Mouse (Mus musculus): ENCODE data around the gene Cnn2.
A peak's percentile ranks its signal among the peaks of the same experiment; 100 is the strongest.

Gene Cnn2

DNA sequence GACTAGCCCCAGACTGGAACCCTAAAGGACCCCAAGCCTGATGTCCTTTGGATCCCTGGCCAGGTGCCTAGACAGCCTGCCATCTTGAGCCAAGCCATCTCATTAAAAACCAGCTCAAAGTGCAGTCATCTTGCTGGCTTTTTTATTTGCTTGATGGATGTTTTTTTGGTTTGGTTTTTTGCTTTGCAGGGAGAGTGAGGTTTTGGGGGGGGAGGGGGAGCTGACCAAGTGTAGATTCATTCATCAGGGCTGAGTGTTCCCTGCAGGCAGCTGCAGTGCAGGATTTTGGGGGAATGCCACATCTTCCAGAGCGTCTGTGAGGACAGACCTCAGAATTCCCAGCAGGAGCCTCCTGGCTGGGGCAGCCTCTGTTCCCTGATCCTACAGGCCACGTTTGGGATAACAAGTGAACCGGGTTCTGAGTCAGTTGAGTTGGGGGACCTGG lies 19.2 kb upstream of the Cnn2 start:
- DNase-seq (ENCODE audit: low spot score): peak; percentile 54

DNA sequence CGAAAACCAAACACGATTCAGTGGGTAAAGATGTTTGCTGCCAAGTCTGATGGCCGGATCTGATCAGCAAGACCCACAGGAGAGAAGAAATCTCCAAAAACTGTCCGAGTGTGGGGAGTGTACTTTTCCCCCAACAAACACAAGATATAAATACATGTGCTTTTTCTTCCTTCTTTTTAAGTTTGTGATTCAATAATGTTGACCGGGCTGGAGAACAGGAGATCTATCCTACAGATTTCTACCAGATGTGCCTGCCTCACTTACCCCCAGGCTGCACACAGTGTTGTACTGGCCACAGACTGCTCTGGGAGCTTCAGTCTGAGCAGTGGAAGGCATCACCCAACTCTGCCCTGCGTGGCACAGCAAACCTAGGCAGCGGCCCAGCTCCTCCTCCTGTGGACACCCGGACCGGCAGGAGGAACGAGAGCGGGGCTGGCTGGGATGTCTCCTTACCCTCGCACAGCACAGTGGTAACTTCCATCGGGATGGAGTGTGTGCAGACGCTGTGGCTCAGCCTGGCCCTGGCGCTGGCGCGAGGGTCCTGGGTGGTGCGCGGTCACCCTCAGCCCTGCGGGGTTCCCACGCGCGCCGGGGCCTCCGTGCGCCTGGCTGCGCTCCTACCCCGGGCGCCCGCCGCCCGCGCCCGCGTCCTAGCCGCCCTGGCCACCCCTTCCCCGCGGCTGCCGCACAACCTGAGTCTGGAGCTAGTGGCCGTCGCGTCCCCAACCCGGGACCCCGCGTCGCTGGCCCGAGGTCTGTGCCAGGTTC lies 17.8 kb upstream of the Cnn2 start, which contains the start of gene Grin3b:
Gene Grin3b, plus strand, starts transcription at position 301 of the 768 bp plus-strand sequence.
- DNase-seq (ENCODE audit: low spot score): no peak

DNA sequence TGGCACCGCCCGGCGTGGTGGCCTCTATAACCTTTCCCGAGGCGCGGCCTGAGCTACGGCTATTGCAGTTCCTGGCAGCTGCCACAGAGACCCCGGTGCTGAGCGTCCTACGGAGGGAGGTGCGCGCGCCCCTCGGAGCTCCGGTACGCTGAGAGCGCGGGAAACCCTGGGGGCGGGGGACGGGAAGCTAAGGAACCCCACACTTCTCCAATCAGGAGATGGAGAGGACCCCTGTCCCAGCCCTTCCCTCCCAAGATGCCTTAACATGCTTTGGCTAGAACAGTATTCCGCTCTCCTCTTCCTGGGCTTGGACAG lies 17.2 kb upstream of the Cnn2 start:
- DNase-seq (ENCODE audit: low spot score): no peak

DNA sequence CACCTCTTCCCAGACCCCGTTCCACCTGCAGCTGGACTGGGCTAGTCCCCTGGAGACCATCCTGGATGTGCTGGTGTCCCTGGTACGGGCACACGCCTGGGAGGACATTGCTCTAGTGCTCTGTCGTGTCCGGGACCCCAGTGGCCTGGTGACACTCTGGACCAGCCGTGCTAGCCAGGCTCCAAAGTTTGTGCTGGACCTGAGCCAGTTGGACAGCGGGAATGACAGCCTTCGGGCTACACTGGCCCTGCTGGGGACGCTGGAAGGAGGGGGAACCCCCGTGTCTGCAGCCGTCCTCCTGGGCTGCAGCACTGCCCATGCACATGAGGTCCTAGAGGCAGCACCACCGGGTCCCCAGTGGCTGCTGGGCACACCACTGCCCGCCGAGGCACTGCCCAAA lies 15.6 kb upstream of the Cnn2 start:
- DNase-seq (ENCODE audit: low spot score): no peak

DNA sequence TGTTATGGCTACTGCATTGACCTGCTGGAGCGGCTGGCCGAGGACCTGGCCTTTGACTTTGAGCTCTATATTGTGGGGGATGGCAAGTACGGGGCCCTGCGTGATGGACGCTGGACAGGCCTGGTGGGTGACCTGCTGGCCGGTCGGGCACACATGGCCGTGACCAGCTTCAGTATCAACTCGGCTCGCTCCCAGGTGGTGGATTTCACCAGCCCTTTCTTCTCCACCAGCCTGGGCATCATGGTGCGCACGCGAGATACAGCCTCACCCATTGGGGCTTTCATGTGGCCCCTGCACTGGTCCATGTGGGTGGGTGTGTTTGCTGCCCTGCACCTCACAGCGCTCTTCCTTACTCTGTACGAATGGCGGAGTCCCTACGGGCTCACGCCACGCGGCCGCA lies 14.3 kb upstream of the Cnn2 start:
- DNase-seq (ENCODE audit: low spot score): no peak

DNA sequence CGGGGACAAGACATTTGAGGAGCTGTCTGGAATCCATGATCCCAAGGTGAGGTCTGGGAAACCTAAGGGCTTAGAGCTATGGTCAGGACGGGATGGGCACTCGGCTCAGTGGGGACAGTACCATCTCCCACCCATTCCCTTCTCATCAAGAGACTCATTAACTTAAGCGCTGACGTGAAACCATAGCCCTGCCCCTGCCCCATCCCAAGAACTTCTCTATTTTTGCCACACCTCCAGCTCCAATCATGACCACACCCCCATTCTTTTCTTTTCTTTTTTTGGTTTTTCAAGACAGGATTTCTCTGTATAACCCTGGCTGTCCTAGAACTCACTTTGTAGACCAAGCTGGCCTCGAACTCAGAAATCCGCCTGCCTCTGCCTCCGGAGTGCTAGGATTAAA lies 13.7 kb upstream of the Cnn2 start:
- DNase-seq (ENCODE audit: low spot score): no peak

DNA sequence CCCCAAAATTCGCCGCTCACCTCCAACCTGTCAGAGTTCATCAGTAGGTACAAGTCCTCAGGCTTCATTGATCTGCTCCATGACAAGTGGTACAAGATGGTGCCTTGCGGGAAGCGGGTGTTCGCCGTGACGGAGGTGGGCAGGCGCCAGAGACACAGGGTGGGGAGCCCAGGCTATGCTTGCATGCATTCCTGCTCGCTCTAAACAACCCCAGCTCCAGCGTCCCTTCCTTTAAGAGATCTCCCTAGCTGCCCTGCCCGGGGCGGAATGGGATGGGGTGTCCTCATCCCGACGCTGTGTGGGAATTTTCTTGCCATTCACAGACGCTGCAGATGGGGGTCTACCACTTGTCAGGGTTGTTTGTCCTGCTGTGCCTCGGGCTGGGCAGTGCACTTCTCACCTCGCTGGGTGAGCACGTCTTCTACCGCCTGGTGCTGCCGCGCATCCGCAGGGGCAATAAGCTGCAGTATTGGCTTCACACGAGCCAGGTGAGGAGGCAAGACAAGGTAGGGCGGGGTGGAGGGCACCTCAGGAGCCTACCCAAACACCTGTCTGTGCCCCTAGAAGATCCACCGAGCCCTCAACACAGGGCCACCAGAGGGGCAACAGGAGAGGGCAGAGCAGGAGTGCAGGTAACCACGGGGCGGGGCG lies 12.2 kb upstream of the Cnn2 start:
- no peak for DNase-seq (ENCODE audit: low spot score)

DNA sequence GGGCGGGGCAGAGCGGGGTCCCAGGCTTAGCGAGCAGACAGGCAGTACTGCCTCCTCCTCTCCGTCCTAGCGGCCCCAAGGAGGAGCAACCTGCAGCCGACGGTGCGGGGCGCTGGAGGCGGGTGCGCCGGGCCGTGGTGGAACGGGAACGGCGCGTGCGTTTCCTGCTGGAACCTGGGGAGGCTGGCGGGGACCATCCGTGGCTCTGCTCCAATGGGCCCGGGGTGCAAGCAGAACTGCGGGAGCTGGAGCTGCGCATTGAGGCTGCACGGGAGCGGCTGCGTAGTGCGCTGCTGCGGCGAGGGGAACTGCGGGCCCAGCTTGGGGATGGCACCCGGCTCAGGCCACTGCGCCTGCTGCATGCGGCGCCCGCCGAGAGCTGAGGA lies 11.7 kb upstream of the Cnn2 start:
- no peak for DNase-seq (ENCODE audit: low spot score)

DNA sequence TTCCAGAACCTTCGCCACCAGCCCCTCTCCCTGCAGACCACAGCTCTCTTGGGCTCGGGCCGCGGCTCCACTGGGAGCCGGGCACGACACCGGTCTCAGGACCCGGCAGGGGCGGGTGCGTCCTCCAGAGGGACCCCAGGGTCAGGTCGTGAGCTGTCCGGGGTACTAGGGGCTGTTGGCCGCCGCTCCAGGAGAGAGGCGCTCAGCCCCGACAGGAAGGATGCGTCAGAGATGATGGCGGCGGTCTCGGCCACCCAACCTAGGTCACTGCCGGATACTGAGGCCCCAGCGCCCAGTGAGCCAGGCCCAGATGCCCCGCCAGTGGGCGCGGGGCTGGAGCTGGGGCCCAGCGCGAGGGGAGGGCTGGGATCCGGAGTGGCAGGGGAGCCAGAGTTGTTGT lies 11.1 kb upstream of the Cnn2 start:
- no peak for DNase-seq (ENCODE audit: low spot score)

DNA sequence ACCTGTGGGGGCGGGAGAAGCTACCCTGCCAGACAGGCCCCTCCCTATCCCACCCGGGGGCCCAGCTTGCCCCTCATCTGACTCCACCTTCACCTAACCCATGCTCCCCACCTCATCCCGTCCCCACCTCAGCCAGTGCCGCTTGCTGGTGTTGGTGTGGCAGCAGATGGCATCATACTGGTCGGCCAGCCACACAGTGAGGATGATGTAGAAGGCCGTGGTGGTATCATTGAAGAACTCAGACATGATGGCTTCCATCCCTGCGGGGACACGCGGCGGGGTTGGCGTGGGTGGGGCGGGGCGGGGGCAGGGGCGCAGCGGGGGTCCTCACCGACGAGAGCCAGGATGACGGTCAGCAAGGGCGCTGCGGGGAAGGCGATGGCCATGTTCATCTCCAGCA lies 10.3 kb upstream of the Cnn2 start:
- DNase-seq (ENCODE audit: low spot score): no peak

DNA sequence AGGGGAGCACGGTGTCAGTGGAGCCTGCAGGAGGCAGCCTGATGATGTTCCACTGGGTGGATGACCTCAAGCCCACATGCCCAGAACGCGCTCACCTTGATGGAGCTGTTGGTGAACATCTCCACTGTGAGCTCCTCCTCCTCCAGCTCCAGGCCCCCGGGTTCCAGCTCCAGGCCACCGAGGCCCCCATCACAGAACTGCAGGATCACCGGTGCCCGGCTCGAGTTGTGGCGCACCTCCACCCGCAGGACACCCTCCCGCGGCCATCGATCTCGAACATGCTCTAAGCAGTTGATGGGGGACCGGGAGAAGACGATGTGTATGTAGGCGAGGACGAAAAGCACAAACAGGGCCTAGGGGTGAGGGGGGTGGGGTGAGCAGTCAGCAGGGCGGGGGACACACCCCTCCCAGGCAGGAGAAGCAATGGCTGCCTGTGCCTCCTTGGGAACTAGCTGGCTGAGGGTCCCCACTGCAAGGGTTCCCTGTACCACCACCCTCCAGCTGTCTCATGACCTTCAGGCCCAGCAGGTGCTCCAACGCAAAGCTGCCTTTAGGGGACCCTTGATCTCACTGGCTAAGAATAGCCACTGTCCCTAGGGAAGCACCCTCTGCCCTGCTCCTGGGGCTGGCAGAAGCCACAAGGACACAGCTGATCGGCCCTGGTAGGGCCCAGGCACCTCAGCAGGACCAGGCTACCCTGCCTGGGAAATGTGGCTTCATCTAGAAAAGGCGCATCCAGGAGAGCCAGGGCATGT lies 8.8 kb upstream of the Cnn2 start:
- DNase-seq (ENCODE audit: low spot score): no peak

DNA sequence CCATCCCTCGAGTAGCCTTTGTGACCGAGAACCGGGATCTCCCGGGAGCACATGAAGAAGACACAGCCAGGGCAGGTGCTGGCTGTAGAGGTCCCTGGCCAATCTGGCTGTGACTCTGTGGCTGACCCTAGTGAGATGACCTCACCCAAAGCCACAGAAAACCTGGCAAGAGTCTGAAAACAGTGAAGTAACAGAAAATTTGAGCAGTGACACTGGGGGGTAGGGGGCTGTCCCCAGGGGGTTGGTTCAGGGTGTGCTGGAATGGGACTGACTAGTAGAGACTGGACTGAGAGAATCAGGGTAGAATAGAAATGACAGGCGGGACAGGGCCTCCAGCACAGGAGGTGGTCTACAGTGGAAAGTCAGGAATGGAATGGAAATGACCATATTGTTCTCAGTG lies 5.2 kb upstream of the Cnn2 start:
- peak; percentile 59 for DNase-seq (ENCODE audit: low spot score)

DNA sequence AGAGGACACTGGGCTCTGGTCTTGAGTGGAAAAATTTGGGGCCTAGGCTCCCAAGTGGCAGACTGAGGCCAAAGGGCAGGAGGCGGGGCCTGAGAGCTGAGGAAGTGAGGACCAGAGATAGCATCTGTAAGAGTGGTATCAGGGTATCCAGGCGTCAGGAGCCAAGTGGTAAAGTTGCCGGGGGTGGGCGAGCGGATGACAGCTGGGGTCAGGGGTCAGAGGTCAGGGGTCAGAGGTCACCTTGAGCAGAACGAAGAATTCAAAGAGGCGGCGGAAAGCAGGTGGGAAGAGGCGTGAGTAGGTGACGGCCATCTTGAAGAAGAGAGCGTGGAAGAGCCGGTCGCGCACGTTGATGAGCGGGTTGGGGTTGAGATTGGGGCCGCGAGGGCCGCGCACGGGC lies 4.7 kb upstream of the Cnn2 start:
- peak; percentile 75 for DNase-seq (ENCODE audit: low spot score)

DNA sequence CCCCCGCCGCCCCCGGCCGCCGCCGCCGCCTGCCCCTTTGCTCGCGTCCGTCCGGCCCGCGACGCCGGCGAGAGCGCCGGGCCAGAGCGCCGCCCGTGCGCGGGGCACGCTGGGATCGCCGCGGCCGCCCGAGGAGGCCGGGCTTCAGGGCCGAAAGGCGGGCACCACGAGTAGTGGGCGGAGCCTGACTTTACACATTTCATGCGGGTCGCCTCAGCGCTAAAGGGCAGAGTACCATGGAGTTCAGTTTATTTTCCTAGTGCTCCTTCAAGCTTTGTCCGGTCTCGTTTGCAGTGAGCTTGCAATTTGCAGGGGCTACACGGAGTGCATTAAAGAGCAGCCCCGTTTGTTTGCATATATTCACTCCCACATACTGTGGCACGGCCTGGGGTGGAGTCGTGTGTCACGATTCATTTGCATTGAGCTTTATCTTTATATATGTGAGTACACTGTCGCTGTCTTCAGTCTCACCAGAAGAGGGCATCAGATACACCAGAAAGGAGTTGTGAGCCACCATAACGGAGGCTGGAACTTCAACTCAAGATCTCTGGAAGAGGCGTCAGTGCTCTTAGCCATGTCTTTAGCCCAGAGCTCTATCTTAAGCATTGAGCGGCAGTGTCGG lies 4.1 kb upstream of the Cnn2 start, which contains the start of gene Tmem259:
Gene Tmem259, minus strand, starts transcription at position 136 of the 622 bp plus-strand sequence.
- DNase-seq (ENCODE audit: low spot score): peak; percentile 94

DNA sequence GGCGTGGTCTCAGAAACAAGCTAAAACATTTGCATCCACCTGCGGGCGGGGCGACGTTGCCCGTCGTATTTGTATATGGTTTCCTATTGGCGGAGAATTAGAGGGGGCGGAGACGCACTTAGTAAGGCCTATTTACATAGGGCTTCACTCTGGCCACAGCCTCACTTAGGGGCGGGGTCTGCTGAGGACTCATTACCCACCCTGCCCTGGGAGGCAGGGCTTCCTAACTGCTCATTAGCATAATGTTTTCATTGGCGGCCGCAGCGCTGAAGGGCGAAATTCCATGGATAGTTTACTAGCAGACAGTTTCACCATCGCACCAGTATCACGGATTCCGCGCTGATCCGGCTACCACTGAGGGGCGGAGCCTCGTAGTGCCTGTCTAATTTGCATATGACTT lies 3.5 kb upstream of the Cnn2 start:
- DNase-seq (ENCODE audit: low spot score): peak; percentile 100

DNA sequence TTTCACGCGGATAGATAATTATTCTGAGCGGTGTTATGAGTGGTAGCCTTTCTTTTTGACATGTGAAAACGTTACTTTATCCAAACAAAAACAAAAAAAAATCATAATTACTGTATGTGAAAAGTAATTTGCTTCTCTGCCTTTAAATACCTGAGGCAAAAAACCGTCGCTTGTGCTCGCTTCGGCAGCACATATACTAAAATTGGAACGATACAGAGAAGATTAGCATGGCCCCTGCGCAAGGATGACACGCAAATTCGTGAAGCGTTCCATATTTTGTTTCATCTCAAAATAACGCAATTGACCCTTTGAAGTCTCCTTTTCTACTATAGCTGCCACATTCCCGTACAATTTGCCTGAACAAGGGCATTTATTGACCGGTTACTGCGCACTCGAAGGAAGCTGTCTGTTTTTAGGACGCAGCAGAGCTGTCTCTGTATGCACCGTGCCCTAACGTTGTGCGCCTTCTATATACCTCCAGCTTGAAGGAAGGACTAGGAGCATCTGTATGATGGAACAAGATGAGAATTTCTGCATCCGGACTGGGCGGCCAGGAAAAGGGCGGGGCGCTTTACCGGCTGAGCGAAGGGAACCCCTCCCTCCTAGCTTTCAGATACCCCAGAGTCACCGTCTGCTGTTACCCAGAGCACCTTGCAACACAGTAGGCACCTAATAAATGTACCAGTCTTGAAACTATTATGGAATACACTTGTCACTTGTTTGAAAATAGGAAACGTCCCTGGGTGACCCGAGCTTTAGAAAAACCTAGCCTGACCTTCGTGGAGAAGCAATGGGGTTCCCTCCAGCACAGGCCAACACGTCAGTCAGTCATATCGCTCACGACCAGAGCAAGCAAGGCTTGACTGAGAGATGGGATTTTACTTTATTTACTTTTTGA lies 2.8 kb upstream of the Cnn2 start:
- peak; percentile 87 for DNase-seq (ENCODE audit: low spot score)

DNA sequence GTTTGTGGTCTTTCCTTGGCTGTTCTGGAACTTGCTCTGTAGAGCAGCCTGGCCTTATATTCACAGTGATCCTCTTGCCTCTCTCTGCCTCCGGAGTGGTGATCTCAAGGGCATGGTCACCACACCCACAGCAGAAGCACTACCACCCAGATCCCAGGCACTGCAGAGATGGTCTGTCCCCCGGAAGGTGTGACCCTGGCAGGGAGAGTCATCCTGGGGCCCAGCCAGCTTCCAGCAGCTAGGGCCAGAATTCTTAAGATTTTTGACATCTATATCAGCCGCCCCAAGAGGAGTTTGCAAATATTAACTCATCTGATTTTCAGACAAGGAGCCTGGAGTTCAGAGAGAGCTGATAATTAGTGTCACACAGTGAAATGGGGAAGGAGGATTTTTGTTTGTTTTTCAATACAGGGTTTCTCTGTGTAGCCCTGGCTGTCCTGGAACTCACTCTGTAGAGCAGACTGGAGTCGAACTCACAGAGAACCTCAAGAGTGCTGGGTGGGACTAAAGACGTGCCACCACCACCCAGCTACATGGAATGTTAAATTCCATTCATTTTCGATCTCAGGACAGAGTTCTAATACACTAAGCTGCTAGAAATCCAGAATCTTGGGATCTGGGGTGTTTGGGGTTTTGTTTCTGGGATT lies 2.0 kb upstream of the Cnn2 start:
- peak; percentile 63 for DNase-seq (ENCODE audit: low spot score)

DNA sequence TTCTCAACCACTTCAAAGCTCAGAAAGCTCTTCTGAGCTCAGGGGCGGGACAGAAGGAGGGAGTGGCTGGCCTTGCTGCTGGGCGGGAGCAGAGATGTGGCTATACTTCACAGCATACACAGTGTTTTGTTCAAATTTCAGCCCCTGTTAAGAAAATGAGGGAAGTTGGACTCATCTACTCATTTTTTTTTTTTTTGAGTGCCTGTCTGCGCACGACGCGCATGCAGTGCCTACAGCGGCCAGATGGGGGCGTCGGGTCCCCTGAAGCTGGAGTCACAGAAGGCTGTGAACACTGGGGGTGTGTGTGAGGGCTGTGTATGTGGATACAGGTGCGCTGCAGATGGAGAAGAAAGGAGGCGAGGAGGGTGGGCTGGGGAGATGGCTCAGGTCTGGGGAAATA lies 1.4 kb upstream of the Cnn2 start:
- DNase-seq (ENCODE audit: low spot score): peak; percentile 93

DNA sequence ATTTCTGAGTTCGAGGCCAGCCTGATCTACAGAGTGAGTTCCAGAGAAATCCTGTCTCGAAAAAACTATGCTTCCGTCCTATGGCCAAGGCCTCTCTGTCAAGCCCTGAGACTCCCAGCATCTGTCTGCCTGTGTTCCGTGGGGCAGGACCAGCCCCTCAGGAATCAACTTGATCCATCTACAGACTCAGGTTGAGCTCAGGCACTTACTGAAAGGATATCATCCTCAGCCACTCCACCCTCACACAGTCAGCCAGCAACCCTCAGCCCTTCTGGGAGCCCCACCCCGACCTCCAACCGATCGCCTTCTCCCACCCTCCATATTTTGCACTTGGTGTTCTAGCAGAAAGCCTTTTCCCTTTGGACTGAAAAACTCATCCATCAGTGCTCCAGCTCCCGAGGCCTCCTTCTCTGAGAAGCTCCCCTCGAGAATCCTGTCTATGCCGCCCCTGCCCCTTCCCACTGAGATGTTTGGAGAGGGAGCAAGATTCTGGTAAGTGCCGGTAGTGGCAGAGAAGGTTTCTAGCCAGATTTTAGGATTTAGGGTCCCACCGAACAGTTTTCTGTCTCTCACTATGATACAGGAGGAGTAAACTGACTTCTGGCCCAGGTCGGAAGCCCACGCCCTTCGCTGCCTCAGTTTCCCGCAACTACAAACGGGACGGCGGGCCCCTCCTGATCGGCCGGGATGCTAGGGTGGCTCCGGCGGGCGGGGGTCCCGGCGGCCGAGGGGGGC lies 446 bp upstream of the Cnn2 start:
- DNase-seq (ENCODE audit: low spot score): no peak

DNA sequence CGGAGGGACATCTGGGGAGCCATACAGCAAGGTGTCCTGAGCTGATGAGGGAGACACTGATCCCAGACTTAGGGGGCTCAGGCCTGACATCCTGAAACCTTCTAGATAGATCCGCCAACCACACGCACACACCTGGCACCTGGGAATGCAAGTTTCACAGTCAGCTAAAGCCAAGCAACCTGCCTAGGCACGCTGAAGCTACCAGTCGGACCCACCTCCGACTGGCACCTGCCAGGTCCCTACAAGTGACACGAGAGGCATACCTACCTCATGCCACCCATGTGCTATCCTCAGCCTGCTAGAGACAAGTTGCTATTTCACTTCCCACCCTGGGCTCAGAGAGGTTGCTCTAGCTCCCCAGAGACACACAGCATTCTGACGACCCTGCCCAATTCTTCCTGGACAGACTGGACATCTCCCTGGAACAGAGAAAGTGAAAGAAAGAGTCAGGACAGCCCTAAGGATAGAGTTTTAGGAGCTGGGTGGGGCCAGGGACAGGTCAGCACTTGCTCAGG lies 945 bp downstream of the Cnn2 start:
- DNase-seq (ENCODE audit: low spot score): no peak

Measured in MN1 (cell line).